Mouse (Mus musculus) lung, embryonic 16.5 days (tissue): ENCODE data around the gene Alb. TPM values are rescaled to one million over a fixed set of nuclear protein-coding genes. Genes with fewer than 3 reads are reported as not detected.

ENCODE experiments used
- ATAC-seq: fragments of 200-750 bp; cut with Nextera tagmentation; 2 replicates; pipeline ENCODE4 v1.8.0; 2017; ENCODE audit warnings: low read depth, mild to moderate bottlenecking, moderate library complexity
- H3K27ac ChIP-seq: fragments of 300-500 bp; sonication (generic); 2 replicates; pipeline ENCODE4 v1.5.1; 2014; ENCODE audit warnings: mild to moderate bottlenecking, control low read depth, low read length
- H3K27me3 ChIP-seq: fragments of 300-500 bp; sonication (generic); 2 replicates; pipeline ENCODE4 v1.6.1; 2014; ENCODE audit warnings: low read depth, low read length, mixed read lengths; ENCODE audit not compliant: control insufficient read depth, insufficient read depth
- H3K36me3 ChIP-seq: fragments of 300-500 bp; sonication (generic); 2 replicates; pipeline ENCODE4 v1.6.1; 2014; ENCODE audit warnings: low read length; ENCODE audit not compliant: control insufficient read depth, insufficient read depth
- H3K4me1 ChIP-seq: fragments of 300-500 bp; sonication (generic); replicated peaks from 2 replicates; pipeline ENCODE4 v1.6.1; 2014; ENCODE audit warnings: low read length, mixed read lengths; ENCODE audit not compliant: control insufficient read depth, insufficient read depth
- H3K4me2 ChIP-seq: fragments of 300-500 bp; sonication (generic); 2 replicates; pipeline ENCODE4 v1.6.1; 2014; ENCODE audit warnings: low read depth, low read length, control low read depth
- H3K4me3 ChIP-seq: fragments of 300-500 bp; sonication (generic); 2 replicates; pipeline ENCODE4 v1.5.1; 2014; ENCODE audit warnings: mild to moderate bottlenecking, low read length, control low read depth
- H3K9ac ChIP-seq: fragments of 300-500 bp; sonication (generic); 2 replicates; pipeline ENCODE4 v1.6.1; 2014; ENCODE audit warnings: low read length, control low read depth
- H3K9me3 ChIP-seq: fragments of 300-500 bp; sonication (generic); 2 replicates; pipeline ENCODE4 v1.6.1; 2016; ENCODE audit warnings: low read length; ENCODE audit not compliant: control insufficient read depth
- WGBS: fragments of 180-500 bp; shearing (Covaris S2); extraction: QIAGEN DNeasy Blood & Tissue Kit; methylation state at CpG from one replicate; pipeline ENCODE4 v1.1.7; 2014; 5-methylcytosine and 5-hydroxymethylcytosine counted together
- polyA plus RNA-seq: library from polyadenylated mRNA; unstranded; fragments of >200 nt; fragmentation: Nextera tagmentation; extraction: Ambion mirVana; gene quantifications from 2 replicates; pipeline ENCODE4 v1.2.1, GENCODE M21; 2015

Gene Alb
- polyA plus RNA-seq, 1 experiment from 2014 or later: 12.1 TPM

- Histone ChIP-seq H3K27me3 (no peaks in the 10 kb centered on the region), H3K4me3 (no peak overlapping the region), H3K9ac (no peak overlapping the region), H3K27ac (no peak overlapping the region), H3K36me3 (no peaks in the 10 kb centered on the region), H3K9me3 (no peaks in the 10 kb centered on the region), H3K4me2 (no peak overlapping the region), H3K4me1 (no peaks in the 10 kb centered on the region)
- WGBS: 79% methylated on average over 5 of the region's 5 CpGs
- ATAC-seq: no peak
These were observed 41.1 kb downstream of the Alb start for GRCm38 (mm10) chr5:90501752-90502151.

DNA sequence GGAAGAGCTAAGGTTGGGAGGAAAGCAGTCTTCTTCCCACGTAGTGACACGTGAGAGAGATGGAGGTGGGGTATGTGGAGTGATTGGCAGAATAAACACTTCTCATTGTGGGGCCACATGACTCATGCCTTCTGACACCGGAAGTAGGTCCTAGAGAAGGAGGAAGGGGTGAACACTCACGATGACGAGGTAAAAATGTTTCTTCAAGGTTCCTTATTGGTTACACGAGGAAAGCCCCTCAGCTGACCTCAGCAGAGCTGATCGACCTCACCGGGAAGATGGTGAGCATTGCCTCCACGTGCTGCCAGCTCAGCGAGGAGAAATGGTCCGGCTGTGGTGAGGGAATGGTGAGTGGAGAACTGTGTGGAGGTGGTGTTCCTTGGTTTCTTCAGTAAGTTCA, 44.0 kb downstream of the Alb start:
- Histone ChIP-seq H3K4me3 (no peak overlapping the region), H3K4me1 (no peaks in the 10 kb centered on the region), H3K9ac (no peak overlapping the region), H3K9me3 (no peaks in the 10 kb centered on the region), H3K27me3 (no peaks in the 10 kb centered on the region), H3K36me3 (no peaks in the 10 kb centered on the region), H3K27ac (no peak overlapping the region), H3K4me2 (no peak overlapping the region)
- ATAC-seq: no peak
- WGBS: 58% methylated on average over 11 of the region's 11 CpGs

GRCm38 (mm10) chr5:90506507-90506906, 45.8 kb downstream of the Alb start:
- no peak overlapping the region for H3K4me3 ChIP-seq
- no peaks in the 10 kb centered on the region for H3K9me3 ChIP-seq
- H3K4me1 ChIP-seq: no peaks in the 10 kb centered on the region
- WGBS: 50% methylated on average over 2 of the region's 2 CpGs
- no peak for ATAC-seq
- H3K9ac ChIP-seq: no peak overlapping the region
- H3K36me3 ChIP-seq: no peaks in the 10 kb centered on the region
- no peaks in the 10 kb centered on the region for H3K27me3 ChIP-seq
- no peak overlapping the region for H3K4me2 ChIP-seq
- H3K27ac ChIP-seq: no peak overlapping the region

GRCm38 (mm10) chr5:90507411-90507949, 46.8 kb downstream of the Alb start:
- H3K4me3 ChIP-seq: no peak overlapping the region
- 61% methylated on average over 13 of the region's 13 CpGs for WGBS
- H3K27me3 ChIP-seq: no peaks in the 10 kb centered on the region
- ATAC-seq: no peak
- H3K4me2 ChIP-seq: no peak overlapping the region
- no peak overlapping the region for H3K27ac ChIP-seq
- H3K36me3 ChIP-seq: no peaks in the 10 kb centered on the region
- no peaks in the 10 kb centered on the region for H3K4me1 ChIP-seq
- H3K9me3 ChIP-seq: no peaks in the 10 kb centered on the region
- H3K9ac ChIP-seq: no peak overlapping the region

- no peak overlapping the region for H3K9ac ChIP-seq
- H3K4me2 ChIP-seq: no peak overlapping the region
- no peaks in the 10 kb centered on the region for H3K9me3 ChIP-seq
- H3K36me3 ChIP-seq: no peaks in the 10 kb centered on the region
- no peak overlapping the region for H3K4me3 ChIP-seq
- no peak for ATAC-seq
- no peaks in the 10 kb centered on the region for H3K4me1 ChIP-seq
- WGBS: 84% methylated on average over 5 of the region's 5 CpGs
- H3K27ac ChIP-seq: no peak overlapping the region
- no peaks in the 10 kb centered on the region for H3K27me3 ChIP-seq
These were observed 49.3 kb downstream of the Alb start for GRCm38 (mm10) chr5:90509828-90510592.

GRCm38 (mm10) chr5:90512288-90512955, 51.7 kb downstream of the Alb start:
- Histone ChIP-seq H3K4me2 (no peak overlapping the region), H3K4me3 (no peak overlapping the region), H3K36me3 (no peaks in the 10 kb centered on the region), H3K4me1 (no peaks in the 10 kb centered on the region), H3K27me3 (no peaks in the 10 kb centered on the region), H3K9ac (no peak overlapping the region), H3K9me3 (no peaks in the 10 kb centered on the region), H3K27ac (no peak overlapping the region)
- WGBS: 75% methylated on average over 6 of the region's 6 CpGs
- no peak for ATAC-seq

DNA sequence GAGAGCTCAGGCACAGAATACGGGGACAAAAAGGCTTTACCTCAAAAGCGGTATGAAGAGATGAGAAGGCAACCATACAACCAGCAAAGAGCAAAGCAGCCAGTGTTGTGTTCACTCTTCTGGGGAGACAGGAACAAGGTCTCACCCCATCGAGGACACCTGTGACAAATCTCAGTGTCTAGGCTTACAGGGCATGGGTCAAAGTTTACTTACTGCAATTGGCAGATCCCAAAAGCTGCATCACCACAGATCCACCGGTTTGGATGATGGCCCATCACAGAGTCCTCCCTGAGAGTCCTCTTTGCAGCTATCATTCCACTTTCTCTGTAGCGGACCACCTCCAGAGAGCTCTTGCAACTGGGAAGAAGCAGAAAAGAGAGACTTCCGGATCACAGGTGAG, 54.9 kb downstream of the Alb start:
- Histone ChIP-seq H3K36me3 (no peaks in the 10 kb centered on the region), H3K27me3 (no peaks in the 10 kb centered on the region), H3K4me2 (no peak overlapping the region), H3K4me1 (no peaks in the 10 kb centered on the region), H3K9me3 (no peaks in the 10 kb centered on the region), H3K27ac (no peak overlapping the region), H3K9ac (no peak overlapping the region), H3K4me3 (no peak overlapping the region)
- no peak for ATAC-seq
- 77% methylated on average over 6 of the region's 6 CpGs for WGBS

- no peak within 1 kb of the TSS for H3K27ac ChIP-seq
- H3K36me3 ChIP-seq: no peaks in the 10 kb centered on the region
- H3K4me1 ChIP-seq: no peaks in the 10 kb centered on the region
- no peak within 1 kb of the TSS for H3K4me3 ChIP-seq
- no peak within 1 kb of the TSS for H3K4me2 ChIP-seq
- H3K9me3 ChIP-seq: no peaks in the 10 kb centered on the region
- ATAC-seq: no peak
- H3K27me3 ChIP-seq: no peaks in the 10 kb centered on the region
- WGBS: 55% methylated on average over 6 of the region's 6 CpGs
- H3K9ac ChIP-seq: no peak within 1 kb of the TSS
These were observed 57.8 kb downstream of the Alb start, which contains the start of gene Afm for GRCm38 (mm10) chr5:90518356-90519100. TSS of gene Afm (plus strand) at chr5:90518932.
